Mouse (Mus musculus) forebrain, embryonic 16.5 days (tissue): ENCODE data around the gene Atf1. TPM values are rescaled to one million over a fixed set of nuclear protein-coding genes. Genes with fewer than 3 reads are reported as not detected.
"Not testable (repeated sequence)": the region's sequence is repeated elsewhere in the genome, so short reads cannot be mapped to it uniquely, and the experiment has no call there.

Experiments used
- ATAC-seq: fragments of 200-750 bp; cut with Nextera tagmentation; 2 replicates; pipeline ENCODE4 v1.8.0; 2017; ENCODE audit warnings: mild to moderate bottlenecking, moderate library complexity
- H3K27ac ChIP-seq: fragments of 300-500 bp; sonication (generic); 2 replicates; pipeline ENCODE4 v1.5.1; 2014; ENCODE audit warnings: low read length, control low read depth
- H3K27me3 ChIP-seq: fragments of 300-500 bp; sonication (generic); replicated peaks from 2 replicates; pipeline ENCODE4 v1.6.1; 2014; ENCODE audit warnings: low read length; ENCODE audit not compliant: control insufficient read depth, insufficient read depth
- H3K36me3 ChIP-seq: fragments of 300-500 bp; sonication (generic); 2 replicates; pipeline ENCODE4 v1.6.1; 2014; ENCODE audit not compliant: control insufficient read depth, insufficient read depth
- H3K4me1 ChIP-seq: fragments of 300-500 bp; sonication (generic); replicated peaks from 2 replicates; pipeline ENCODE4 v1.6.1; 2014; ENCODE audit warnings: low read length; ENCODE audit not compliant: control insufficient read depth, insufficient read depth
- H3K4me2 ChIP-seq: fragments of 300-500 bp; sonication (generic); 2 replicates; pipeline ENCODE4 v1.6.1; 2014; ENCODE audit warnings: mild to moderate bottlenecking, low read length, control low read depth
- H3K4me3 ChIP-seq: fragments of 300-500 bp; sonication (generic); replicated peaks from 2 replicates; pipeline ENCODE4 v1.5.1; 2014; ENCODE audit warnings: mild to moderate bottlenecking, low read length, control low read depth
- H3K9ac ChIP-seq: fragments of 300-500 bp; sonication (generic); replicated peaks from 2 replicates; pipeline ENCODE4 v1.6.1; 2014; ENCODE audit warnings: low read depth, low read length, control low read depth
- H3K9me3 ChIP-seq: fragments of 300-500 bp; sonication (generic); 2 replicates; pipeline ENCODE4 v1.6.1; 2016; ENCODE audit warnings: low read length; ENCODE audit not compliant: control insufficient read depth
- WGBS: fragments of 180-500 bp; shearing (Covaris S2); extraction: QIAGEN DNeasy Blood & Tissue Kit; methylation state at CpG from one replicate; pipeline ENCODE4 v1.1.7; 2014; 5-methylcytosine and 5-hydroxymethylcytosine counted together
- polyA plus RNA-seq: library from polyadenylated mRNA; unstranded; fragments of >200 nt; fragmentation: Nextera tagmentation; extraction: Ambion mirVana; gene quantifications from 2 replicates; pipeline ENCODE4 v1.2.1, GENCODE M21; 2015

The Atf1 gene
- polyA plus RNA-seq, 1 experiment from 2014 or later = 21.4 TPM

- no peak overlapping the region for H3K9ac ChIP-seq
- H3K4me3 ChIP-seq = no peak overlapping the region
- ATAC-seq = no peak
- H3K36me3 ChIP-seq = peaks cover 27% of the 10 kb centered on the region
- no peak overlapping the region for H3K4me2 ChIP-seq
- no peak overlapping the region for H3K27ac ChIP-seq
- no peaks in the 10 kb centered on the region for H3K4me1 ChIP-seq
- no peaks in the 10 kb centered on the region for H3K27me3 ChIP-seq
- no peaks in the 10 kb centered on the region for H3K9me3 ChIP-seq
- WGBS = 98% methylated on average over 6 of the region's 6 CpGs
Measured at GRCm38 (mm10) chr15:100248665-100249433, 21.2 kb downstream of the Atf1 start.

- Histone ChIP-seq H3K9ac (no peak overlapping the region), H3K36me3 (peaks cover 39% of the 10 kb centered on the region), H3K9me3 (no peaks in the 10 kb centered on the region), H3K4me3 (no peak overlapping the region), H3K27ac (no peak overlapping the region), H3K4me1 (no peaks in the 10 kb centered on the region), H3K4me2 (no peak overlapping the region), H3K27me3 (no peaks in the 10 kb centered on the region)
- WGBS = 89% methylated on average over 6 of the region's 6 CpGs
- ATAC-seq = no peak
Measured at GRCm38 (mm10) chr15:100251153-100251780, 23.6 kb downstream of the Atf1 start.

- Histone ChIP-seq H3K4me2 (no peak overlapping the region), H3K36me3 (peaks cover 32% of the 10 kb centered on the region), H3K4me1 (no peaks in the 10 kb centered on the region), H3K4me3 (no peak overlapping the region), H3K27me3 (no peaks in the 10 kb centered on the region), H3K9ac (no peak overlapping the region), H3K9me3 (no peaks in the 10 kb centered on the region), H3K27ac (no peak overlapping the region)
- no peak for ATAC-seq
- WGBS = 85% methylated on average over 6 of the region's 6 CpGs
Measured at GRCm38 (mm10) chr15:100256386-100256785, 28.8 kb downstream of the Atf1 start.

GRCm38 (mm10) chr15:100257305-100257704, 29.7 kb downstream of the Atf1 start:
- Histone ChIP-seq H3K27me3 (no peaks in the 10 kb centered on the region), H3K9ac (no peak overlapping the region), H3K9me3 (no peaks in the 10 kb centered on the region), H3K4me1 (no peaks in the 10 kb centered on the region), H3K27ac (no peak overlapping the region), H3K36me3 (peaks cover 34% of the 10 kb centered on the region), H3K4me2 (no peak overlapping the region), H3K4me3 (no peak overlapping the region)
- WGBS = 93% methylated on average over 5 of the region's 5 CpGs
- ATAC-seq = no peak

- 95% methylated on average over 7 of the region's 7 CpGs for WGBS
Measured at GRCm38 (mm10) chr15:100258646-100259425, 31.2 kb downstream of the Atf1 start.

GRCm38 (mm10) chr15:100260351-100260750, 32.7 kb downstream of the Atf1 start:
- not testable (repeated sequence) for H3K9ac ChIP-seq, H3K4me1 ChIP-seq, H3K4me3 ChIP-seq, H3K27ac ChIP-seq, H3K4me2 ChIP-seq, H3K9me3 ChIP-seq, H3K27me3 ChIP-seq, ATAC-seq
- H3K36me3 ChIP-seq = peaks cover 15% of the 10 kb centered on the region
- 93% methylated on average over 7 of the region's 7 CpGs for WGBS

More at GRCm38 (mm10) chr15:100258646-100259425, 31.2 kb downstream of the Atf1 start:
- Histone ChIP-seq H3K4me1 (no peaks in the 10 kb centered on the region), H3K4me2 (no peak overlapping the region), H3K36me3 (peaks cover 26% of the 10 kb centered on the region), H3K4me3 (no peak overlapping the region), H3K9me3 (no peaks in the 10 kb centered on the region), H3K27ac (no peak overlapping the region), H3K9ac (no peak overlapping the region), H3K27me3 (no peaks in the 10 kb centered on the region)
- ATAC-seq = no peak

GRCm38 (mm10) chr15:100263246-100263905, 35.8 kb downstream of the Atf1 start:
- Histone ChIP-seq H3K4me1 (no peaks in the 10 kb centered on the region), H3K4me2 (no peak overlapping the region), H3K36me3 (peaks cover 6% of the 10 kb centered on the region; the same call in 1 of the 2 replicates), H3K27ac (no peak overlapping the region), H3K4me3 (no peak overlapping the region), H3K9me3 (no peaks in the 10 kb centered on the region), H3K9ac (no peak overlapping the region), H3K27me3 (no peaks in the 10 kb centered on the region)
- ATAC-seq = no peak
- 17% methylated on average over 4 of the region's 4 CpGs for WGBS

- Histone ChIP-seq H3K36me3 (0 out of 2 replicates have a peak, but pooled peaks cover 4% of the 10 kb centered on the region), H3K4me2 (no peak overlapping the region), H3K9ac (no peak overlapping the region), H3K9me3 (no peaks in the 10 kb centered on the region), H3K4me1 (no peaks in the 10 kb centered on the region), H3K4me3 (no peak overlapping the region), H3K27ac (no peak overlapping the region), H3K27me3 (no peaks in the 10 kb centered on the region)
- 88% methylated on average over 4 of the region's 5 CpGs for WGBS
- ATAC-seq = no peak
Measured at GRCm38 (mm10) chr15:100265586-100266325, 38.1 kb downstream of the Atf1 start.
